Mouse (Mus musculus) intestine, embryonic 16.5 days (tissue): Measurements from ENCODE around the gene Gpr183. TPM values are rescaled to one million over a fixed set of nuclear protein-coding genes. Genes with fewer than 3 reads are reported as not detected.

Experiments
- ATAC-seq: fragments of 200-750 bp; cut with Nextera tagmentation; 2 replicates; pipeline ENCODE4 v1.8.0; 2017; ENCODE audit warnings: moderate TSS enrichment, moderate library complexity
- H3K27ac ChIP-seq: fragments of 300-500 bp; sonication (generic); 2 replicates; pipeline ENCODE4 v1.5.1; 2014; ENCODE audit warnings: mild to moderate bottlenecking, low read length
- H3K27me3 ChIP-seq: fragments of 300-500 bp; sonication (generic); replicated peaks from 2 replicates; pipeline ENCODE4 v1.6.1; 2014; ENCODE audit warnings: low read length, control low read depth, mixed read lengths; ENCODE audit not compliant: control insufficient read depth, insufficient read depth
- H3K36me3 ChIP-seq: fragments of 300-500 bp; sonication (generic); 2 replicates; pipeline ENCODE4 v1.6.1; 2014; ENCODE audit warnings: low read length, control low read depth; ENCODE audit not compliant: control insufficient read depth, insufficient read depth
- H3K4me1 ChIP-seq: fragments of 300-500 bp; sonication (generic); 2 replicates; pipeline ENCODE4 v1.6.1; 2014; ENCODE audit warnings: low read length, control low read depth, mixed read lengths; ENCODE audit not compliant: control insufficient read depth, insufficient read depth
- H3K4me2 ChIP-seq: fragments of 300-500 bp; sonication (generic); 2 replicates; pipeline ENCODE4 v1.6.1; 2014; ENCODE audit warnings: low read depth, low read length, control low read depth
- H3K4me3 ChIP-seq: fragments of 300-500 bp; sonication (generic); 2 replicates; pipeline ENCODE4 v1.5.1; 2014; ENCODE audit warnings: mild to moderate bottlenecking, low read length
- H3K9ac ChIP-seq: fragments of 300-500 bp; sonication (generic); 2 replicates; pipeline ENCODE4 v1.6.1; 2014; ENCODE audit warnings: low read depth, low read length
- H3K9me3 ChIP-seq: fragments of 300-500 bp; sonication (generic); 2 replicates; pipeline ENCODE4 v1.6.1; 2016; ENCODE audit warnings: low read length, control low read depth; ENCODE audit not compliant: control insufficient read depth
- WGBS: fragments of 180-500 bp; shearing (Covaris S2); extraction: QIAGEN DNeasy Blood & Tissue Kit; methylation state at CpG from one replicate; pipeline ENCODE4 v1.1.7; 2014; 5-methylcytosine and 5-hydroxymethylcytosine counted together
- polyA plus RNA-seq: library from polyadenylated mRNA; unstranded; fragments of >200 nt; fragmentation: Nextera tagmentation; extraction: Ambion mirVana; gene quantifications from 2 replicates; pipeline ENCODE4 v1.2.1, GENCODE M21; 2015

The Gpr183 gene
- polyA plus RNA-seq, 1 experiment from 2014 or later = 4.1 TPM

DNA sequence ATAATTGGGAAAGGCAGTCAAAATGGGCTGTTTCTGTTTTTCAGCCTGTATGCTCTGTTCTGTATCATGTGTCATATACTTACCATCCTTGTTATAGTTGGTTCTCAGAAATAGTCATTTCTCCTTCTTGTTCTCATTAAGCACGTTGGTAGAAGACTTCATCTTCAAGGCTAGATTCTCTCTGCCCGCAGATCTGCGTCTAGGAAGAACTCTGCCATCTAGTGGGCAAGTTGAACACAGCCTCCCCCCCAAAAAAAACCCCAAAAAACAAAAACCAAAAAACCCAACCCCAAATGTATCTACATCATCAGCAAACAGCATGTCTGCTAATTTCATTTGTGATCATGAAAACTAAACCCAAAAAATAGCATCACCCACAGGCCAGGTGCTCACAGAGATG, 45.2 kb downstream of the Gpr183 start:
- Histone ChIP-seq H3K4me3 (no peak overlapping the region), H3K27ac (no peak overlapping the region), H3K4me2 (no peak overlapping the region), H3K27me3 (no peaks in the 10 kb centered on the region), H3K36me3 (peaks cover 5% of the 10 kb centered on the region; the same call in 1 of the 2 replicates), H3K4me1 (peaks cover 11% of the 10 kb centered on the region), H3K9ac (no peak overlapping the region), H3K9me3 (no peaks in the 10 kb centered on the region)
- WGBS = 6% methylated on average over 3 of the region's 3 CpGs
- ATAC-seq = no peak

DNA sequence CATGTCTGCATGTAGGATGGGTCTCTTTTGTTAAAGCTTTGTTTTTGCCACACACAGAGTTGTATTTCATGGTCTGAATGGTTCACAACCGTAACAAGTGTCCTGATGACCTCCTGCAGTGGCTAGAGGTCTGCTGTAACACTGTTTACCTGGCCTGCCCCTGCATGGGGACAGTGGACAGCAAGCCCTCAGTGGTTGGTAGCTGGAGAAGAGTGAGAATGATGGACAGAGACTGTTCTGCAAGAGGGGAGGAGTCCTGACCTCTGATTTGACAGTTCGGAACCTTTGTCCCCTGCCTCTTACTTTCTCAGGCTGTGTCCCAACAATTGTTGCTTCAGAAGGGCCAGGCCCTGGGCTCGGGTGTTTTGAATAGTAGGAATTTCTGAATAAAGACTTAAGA, 46.7 kb downstream of the Gpr183 start:
- Histone ChIP-seq H3K36me3 (peaks cover 5% of the 10 kb centered on the region; the same call in 1 of the 2 replicates), H3K4me1 (peaks cover 11% of the 10 kb centered on the region), H3K9ac (no peak overlapping the region), H3K27ac (no peak overlapping the region), H3K4me3 (no peak overlapping the region), H3K4me2 (no peak overlapping the region), H3K27me3 (no peaks in the 10 kb centered on the region), H3K9me3 (no peaks in the 10 kb centered on the region)
- ATAC-seq = no peak
- 78% methylated on average over 3 of the region's 3 CpGs for WGBS

DNA sequence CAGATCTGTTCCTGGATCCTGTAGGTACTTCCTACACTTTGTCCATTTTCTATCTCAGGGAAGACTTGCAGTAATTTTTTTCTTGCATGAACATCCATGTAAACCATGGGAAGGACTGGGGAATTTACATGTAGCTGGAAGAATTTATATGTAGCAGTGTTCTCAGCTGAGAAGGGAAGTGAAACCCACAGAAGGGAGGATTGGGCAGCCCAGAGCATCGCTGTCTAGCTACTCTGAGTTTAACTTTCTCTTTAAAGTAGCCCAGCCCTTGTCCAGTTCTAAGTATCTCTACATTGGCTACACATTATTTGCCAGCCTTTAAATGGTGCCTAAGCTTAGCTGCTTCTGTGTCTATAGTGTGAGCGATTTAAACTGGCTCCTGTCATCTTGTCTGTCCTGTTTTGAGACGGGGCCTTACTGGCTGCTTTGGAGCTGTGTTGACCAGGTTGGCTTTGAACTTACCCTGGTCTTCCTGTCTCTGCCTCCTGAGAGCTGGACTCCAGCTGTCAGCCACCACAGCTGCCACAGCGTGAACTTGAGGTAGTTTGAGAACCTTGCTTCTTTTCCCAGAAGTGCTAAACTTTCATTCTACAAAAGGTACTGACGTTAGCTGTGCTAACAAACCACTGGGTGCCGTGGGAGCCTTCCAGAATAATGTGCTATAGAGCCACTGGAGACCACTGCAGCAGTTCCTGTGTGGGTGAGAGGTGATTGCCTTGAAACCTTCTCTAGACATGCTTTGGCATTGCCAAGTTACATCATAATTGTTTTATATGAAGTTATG, 48.5 kb downstream of the Gpr183 start:
- H3K27me3 ChIP-seq = no peaks in the 10 kb centered on the region
- no peak overlapping the region for H3K9ac ChIP-seq
- H3K4me3 ChIP-seq = no peak overlapping the region
- no peak overlapping the region for H3K4me2 ChIP-seq
- ATAC-seq = no peak
- no peak overlapping the region for H3K27ac ChIP-seq
- WGBS = 85% methylated on average over 6 of the region's 6 CpGs
- no peaks in the 10 kb centered on the region for H3K9me3 ChIP-seq
- peaks cover 5% of the 10 kb centered on the region; the same call in 1 of the 2 replicates for H3K36me3 ChIP-seq
- H3K4me1 ChIP-seq = peaks cover 11% of the 10 kb centered on the region

DNA sequence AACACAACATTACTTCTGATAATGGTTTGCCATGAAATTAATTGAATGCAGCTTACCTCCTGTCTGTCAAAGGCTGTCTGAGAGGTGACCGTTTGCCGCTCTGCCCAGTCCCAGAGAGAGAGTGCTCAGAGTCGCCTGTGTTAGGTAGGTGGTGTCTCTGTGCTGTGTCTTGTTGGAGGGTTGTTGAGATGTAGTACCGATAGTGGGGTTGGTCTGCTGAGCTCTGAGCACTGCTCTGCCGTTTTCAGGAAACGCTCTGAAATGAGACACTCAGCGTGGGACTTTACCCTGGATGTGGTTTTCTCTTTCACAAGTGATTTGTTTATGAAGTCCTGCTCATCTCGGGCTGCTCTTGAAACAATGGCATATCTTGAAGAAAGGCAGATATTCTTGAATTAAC, 49.4 kb downstream of the Gpr183 start, which contains the start of gene Gpr18:
TSS of gene Gpr18 (minus strand) at position 161 of the 400 bp plus-strand sequence.
- Histone ChIP-seq H3K9me3 (no peaks in the 10 kb centered on the region), H3K9ac (no peak within 1 kb of the TSS), H3K27me3 (no peaks in the 10 kb centered on the region), H3K4me3 (no peak within 1 kb of the TSS), H3K4me2 (no peak within 1 kb of the TSS), H3K36me3 (peaks cover 5% of the 10 kb centered on the region; the same call in 1 of the 2 replicates), H3K27ac (no peak within 1 kb of the TSS), H3K4me1 (peaks cover 5% of the 10 kb centered on the region)
- no peak for ATAC-seq
- 60% methylated on average over 8 of the region's 8 CpGs for WGBS

DNA sequence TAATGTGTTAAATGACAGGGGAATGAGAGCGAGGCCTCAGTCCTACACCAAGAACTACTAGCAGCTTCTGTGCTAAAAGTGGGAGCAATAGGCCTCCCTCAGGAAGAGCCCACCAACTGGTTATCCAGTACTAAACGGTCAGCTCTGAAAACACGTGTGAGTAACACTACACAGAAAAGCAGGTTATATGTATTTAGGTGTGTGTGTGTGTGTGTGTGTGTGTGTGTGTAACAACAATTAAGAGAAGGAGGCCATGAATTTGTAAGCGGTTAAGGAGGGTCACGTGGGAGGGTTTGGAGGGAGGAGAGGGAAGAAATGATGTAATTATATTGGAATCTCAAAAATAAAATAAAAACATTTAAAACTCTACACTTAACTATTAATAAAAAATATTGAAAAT, 49.9 kb downstream of the Gpr183 start:
- H3K9me3 ChIP-seq = no peaks in the 10 kb centered on the region
- H3K36me3 ChIP-seq = peaks cover 2% of the 10 kb centered on the region; the same call in 1 of the 2 replicates
- no peak overlapping the region for H3K4me2 ChIP-seq
- H3K4me1 ChIP-seq = 0 out of 2 replicates have a peak, but pooled peaks cover under 1% of the 10 kb centered on the region
- H3K27ac ChIP-seq = no peak overlapping the region
- H3K4me3 ChIP-seq = no peak overlapping the region
- no peaks in the 10 kb centered on the region for H3K27me3 ChIP-seq
- no peak for ATAC-seq
- no peak overlapping the region for H3K9ac ChIP-seq
- 84% methylated on average over 5 of the region's 5 CpGs for WGBS

DNA sequence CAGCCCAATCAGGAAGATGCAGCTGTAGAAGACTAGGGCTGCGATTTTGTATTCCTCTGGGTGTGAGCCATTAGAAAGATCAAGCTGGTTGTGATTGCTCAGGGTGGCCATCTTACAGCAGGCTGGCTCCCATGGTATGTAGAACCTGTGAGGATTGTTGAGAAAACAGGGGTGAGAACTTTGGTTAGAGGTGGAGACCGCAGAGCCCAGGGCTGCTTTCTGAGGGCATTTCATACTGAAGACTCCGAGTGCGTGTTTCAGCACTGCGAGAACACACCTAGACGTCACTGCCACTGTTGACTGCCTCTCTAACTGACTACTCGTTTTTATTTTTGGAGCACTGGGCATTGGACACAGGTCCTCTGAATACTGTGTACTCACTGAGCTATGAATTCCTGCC, 52.5 kb downstream of the Gpr183 start:
- no peak for ATAC-seq
- Histone ChIP-seq H3K9ac (no peak overlapping the region), H3K4me3 (no peak overlapping the region), H3K9me3 (no peaks in the 10 kb centered on the region), H3K4me1 (no peaks in the 10 kb centered on the region), H3K36me3 (no peaks in the 10 kb centered on the region), H3K27ac (no peak overlapping the region), H3K27me3 (no peaks in the 10 kb centered on the region), H3K4me2 (no peak overlapping the region)
- WGBS = 90% methylated on average over 7 of the region's 7 CpGs

DNA sequence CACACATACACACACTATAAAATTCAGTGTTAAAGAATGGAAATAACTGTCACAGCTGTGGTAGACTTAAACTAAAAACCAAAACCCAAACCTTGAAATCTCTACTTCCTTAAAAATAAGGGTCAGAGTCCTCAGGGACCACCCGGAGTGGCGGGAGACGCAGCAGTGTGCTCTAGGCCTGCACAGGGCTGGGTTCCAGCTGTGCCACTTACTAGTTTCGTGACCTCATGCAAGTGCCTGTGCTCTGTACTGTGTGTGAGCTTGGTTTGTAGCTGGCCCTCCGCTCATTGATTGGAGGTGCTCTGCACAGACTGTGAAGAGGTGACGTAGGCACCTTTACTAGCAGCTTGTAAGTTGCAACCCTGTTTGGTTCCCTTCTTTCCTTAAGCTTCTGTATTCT, 55.1 kb downstream of the Gpr183 start:
- no peak overlapping the region for H3K4me3 ChIP-seq
- H3K9me3 ChIP-seq = no peaks in the 10 kb centered on the region
- WGBS = 90% methylated on average over 6 of the region's 6 CpGs
- H3K27ac ChIP-seq = no peak overlapping the region
- H3K4me2 ChIP-seq = no peak overlapping the region
- no peaks in the 10 kb centered on the region for H3K27me3 ChIP-seq
- no peaks in the 10 kb centered on the region for H3K4me1 ChIP-seq
- no peak for ATAC-seq
- no peak overlapping the region for H3K9ac ChIP-seq
- no peaks in the 10 kb centered on the region for H3K36me3 ChIP-seq

DNA sequence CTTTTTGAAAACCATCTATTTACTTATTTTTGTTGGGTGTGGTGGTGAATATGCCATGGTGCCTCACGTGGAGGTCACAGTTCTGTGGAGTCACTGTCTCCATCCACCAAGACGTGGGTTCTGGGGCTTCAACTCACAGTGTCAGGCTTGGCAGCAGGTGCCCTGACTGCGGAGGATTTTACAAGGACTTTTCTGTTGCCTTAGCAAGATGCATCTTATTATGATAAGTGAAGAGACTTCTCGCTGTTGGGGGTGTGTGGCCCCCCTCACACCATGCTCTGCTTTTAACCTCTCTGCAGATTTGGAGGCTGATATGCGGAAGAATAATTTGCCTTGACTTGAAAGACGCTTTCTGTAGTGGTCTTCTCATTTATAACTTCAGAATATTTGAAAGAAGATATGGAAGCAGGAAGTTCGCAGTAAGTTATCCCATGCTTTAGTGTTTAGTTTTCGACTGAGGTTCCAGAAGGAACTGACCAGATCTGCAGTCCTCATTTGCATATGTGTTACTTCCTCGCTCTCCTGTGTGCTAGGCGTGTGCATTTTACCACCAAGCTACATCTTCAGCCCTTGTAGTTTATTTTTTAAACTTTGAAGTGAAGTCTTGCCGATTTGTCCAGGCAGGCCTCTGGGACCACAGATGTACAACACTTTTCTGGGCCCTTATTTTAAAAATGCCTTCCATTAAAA, 57.9 kb downstream of the Gpr183 start:
- Histone ChIP-seq H3K27ac (no peak overlapping the region), H3K36me3 (no peaks in the 10 kb centered on the region), H3K4me2 (no peak overlapping the region), H3K9ac (no peak overlapping the region), H3K27me3 (no peaks in the 10 kb centered on the region), H3K9me3 (no peaks in the 10 kb centered on the region), H3K4me3 (no peak overlapping the region), H3K4me1 (no peaks in the 10 kb centered on the region)
- WGBS = 83% methylated on average over 11 of the region's 11 CpGs
- no peak for ATAC-seq

DNA sequence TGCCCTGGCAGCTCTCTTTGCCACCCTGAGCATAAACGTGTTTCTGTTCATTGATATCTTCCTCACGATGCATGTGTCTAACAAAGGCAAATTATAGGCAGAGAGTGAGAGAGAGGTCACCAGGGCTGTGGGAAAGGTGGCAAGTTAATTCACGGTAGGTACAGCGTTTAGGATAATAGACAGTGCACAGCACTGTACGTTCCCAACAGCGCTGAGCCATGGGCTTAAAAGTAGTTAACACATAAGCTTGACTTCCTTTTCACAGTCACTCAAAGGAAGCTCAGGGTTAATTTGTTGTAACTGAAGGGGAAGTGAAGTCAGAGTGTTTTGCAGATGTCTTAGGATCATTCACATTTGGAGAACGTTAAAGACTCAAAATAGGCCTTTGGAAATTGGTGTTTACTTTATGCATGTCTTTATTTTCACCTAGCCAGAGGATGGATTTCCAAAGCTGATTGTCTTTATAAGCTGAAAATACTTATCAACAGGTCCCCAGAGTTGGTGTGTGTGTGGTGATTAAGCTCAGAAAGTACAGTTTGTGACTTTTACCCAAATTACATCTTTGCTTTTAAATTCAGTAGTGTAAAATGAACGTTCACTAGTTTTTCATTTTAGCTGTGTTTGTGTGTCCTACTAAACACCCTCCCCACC, 58.5 kb downstream of the Gpr183 start:
- Histone ChIP-seq H3K9ac (no peak overlapping the region), H3K9me3 (no peaks in the 10 kb centered on the region), H3K4me1 (no peaks in the 10 kb centered on the region), H3K36me3 (no peaks in the 10 kb centered on the region), H3K27me3 (no peaks in the 10 kb centered on the region), H3K4me3 (no peak overlapping the region), H3K4me2 (no peak overlapping the region), H3K27ac (no peak overlapping the region)
- no peak for ATAC-seq
- 74% methylated on average over 8 of the region's 8 CpGs for WGBS
